Mouse (Mus musculus) MEL (cell line): Measurements from ENCODE around the gene Plpp2.

Experiments
- CHD1 ChIP-seq: IDR thresholded peaks from 2 replicates; pipeline ENCODE4 v1.6.1; 2012; ENCODE audit warnings: low read depth, mild to moderate bottlenecking, inconsistent platforms, low read length, improper control_type of control experiment
- CTCF ChIP-seq, 3 experiments: IDR thresholded peaks in 2 of 3; conservative IDR thresholded peaks in 1 of 3; 2 replicates each; pipeline ENCODE4 v1.5.1; 2011 to 2012; ENCODE audit warnings: low read length in 3 of 3, low read depth in 2 of 3, mild to moderate bottlenecking in 2 of 3, improper control_type of control experiment in 1 of 3, inconsistent platforms in 1 of 3, mixed read lengths in 1 of 3, moderate library complexity in 1 of 3; ENCODE audit not compliant: control insufficient read depth in 1 of 3, insufficient read depth in 1 of 3, poor library complexity in 1 of 3, severe bottlenecking in 1 of 3
- ETS1 ChIP-seq: IDR thresholded peaks from 2 replicates; pipeline ENCODE4 v1.6.1; 2012; ENCODE audit warnings: low read depth, mild to moderate bottlenecking, inconsistent platforms, low read length, improper control_type of control experiment, moderate library complexity
- MAZ ChIP-seq: IDR thresholded peaks from 2 replicates; pipeline ENCODE4 v1.6.1; 2012; ENCODE audit warnings: low read depth, mild to moderate bottlenecking, inconsistent platforms, low read length, improper control_type of control experiment
- MYC ChIP-seq: IDR thresholded peaks from 2 replicates; pipeline ENCODE4 v1.6.1; 2011; ENCODE audit warnings: low read depth, mild to moderate bottlenecking, low read length, improper control_type of control experiment, moderate library complexity
- POLR2A ChIP-seq, 2 experiments: IDR thresholded peaks; 2 replicates each; pipeline ENCODE4 v1.6.1; 2011 to 2012; ENCODE audit warnings: low read length in 2 of 2, mild to moderate bottlenecking in 2 of 2, control low read depth in 1 of 2, improper control_type of control experiment in 1 of 2, low read depth in 1 of 2, moderate library complexity in 1 of 2; ENCODE audit not compliant: control insufficient read depth in 1 of 2, insufficient read depth in 1 of 2, poor library complexity in 1 of 2
- POLR2AphosphoS2 ChIP-seq: IDR thresholded peaks from 2 replicates; pipeline ENCODE4 v1.6.1; 2011; ENCODE audit warnings: low read length, improper control_type of control experiment
- TBP ChIP-seq: IDR thresholded peaks from 2 replicates; pipeline ENCODE4 v1.8.0; 2011; ENCODE audit warnings: low read depth, low read length, improper control_type of control experiment
- TCF12 ChIP-seq: IDR thresholded peaks from 2 replicates; pipeline ENCODE4 v1.6.1; 2014; ENCODE audit warnings: low read depth, mild to moderate bottlenecking, inconsistent platforms, low read length, improper control_type of control experiment, moderate library complexity
- UBTF ChIP-seq: IDR thresholded peaks from 2 replicates; pipeline ENCODE4 v1.6.1; 2012; ENCODE audit warnings: low read depth, mild to moderate bottlenecking, inconsistent platforms, low read length, improper control_type of control experiment, moderate library complexity, borderline replicate concordance; ENCODE audit not compliant: insufficient read depth
- USF1 ChIP-seq: IDR thresholded peaks from 2 replicates; pipeline ENCODE4 v1.6.1; 2014; ENCODE audit warnings: low read depth, mild to moderate bottlenecking, inconsistent platforms, low read length, improper control_type of control experiment, moderate library complexity
- ZC3H11A ChIP-seq: IDR thresholded peaks from 2 replicates; pipeline ENCODE4 v1.6.1; 2012; ENCODE audit warnings: low read depth, mild to moderate bottlenecking, inconsistent platforms, low read length, improper control_type of control experiment
- ZMIZ1 ChIP-seq: IDR thresholded peaks from 2 replicates; pipeline ENCODE4 v1.6.1; 2012; ENCODE audit warnings: low read depth, mild to moderate bottlenecking, inconsistent platforms, low read length, improper control_type of control experiment, moderate library complexity

GRCm38 (mm10) chr10:79537271-79537670 is 3.7 kb upstream of the Plpp2 start:
- TF ChIP-seq TCF12 (no peak), POLR2AphosphoS2 (no peak), MAZ (no peak), POLR2A (IDR thresholded peaks at IDR 0.05; ENCODE audit: control insufficient read depth in 1 of 2, insufficient read depth in 1 of 2, low read depth in 1 of 2, low read length in 2 of 2, poor library complexity in 1 of 2) (no peak), ZC3H11A (no peak), USF1 (no peak), MYC (no peak), UBTF (no peak), ZMIZ1 (no peak), TBP (no peak), CTCF (IDR thresholded peaks at IDR 0.05 in 2 of 3, conservative IDR thresholded peaks at IDR 0.05 in 1 of 3; ENCODE audit: control insufficient read depth in 1 of 3, insufficient read depth in 1 of 3, low read depth in 2 of 3, low read length in 3 of 3, poor library complexity in 1 of 3, severe bottlenecking in 1 of 3) (no peak), ETS1 (no peak), CHD1 (no peak)
